Mouse (Mus musculus) liver, embryonic 15.5 days (tissue): ENCODE data around the gene Defb7. TPM values are rescaled to one million over a fixed set of nuclear protein-coding genes. Genes with fewer than 3 reads are reported as not detected.

Source experiments
- ATAC-seq: fragments of 200-750 bp; cut with Nextera tagmentation; 2 replicates; pipeline ENCODE4 v1.8.0; 2017; ENCODE audit warnings: moderate number of reproducible peaks, mild to moderate bottlenecking, moderate library complexity; ENCODE audit not compliant: insufficient read depth
- H3K27ac ChIP-seq: fragments of 300-500 bp; sonication (generic); replicated peaks from 2 replicates; pipeline ENCODE4 v1.5.1; 2015; ENCODE audit warnings: mild to moderate bottlenecking, inconsistent platforms
- H3K27me3 ChIP-seq: fragments of 300-500 bp; sonication (generic); 2 replicates; pipeline ENCODE4 v1.6.1; 2015; ENCODE audit warnings: mild to moderate bottlenecking, inconsistent platforms
- H3K36me3 ChIP-seq: fragments of 300-500 bp; sonication (generic); replicated peaks from 2 replicates; pipeline ENCODE4 v1.6.1; 2015; ENCODE audit warnings: moderate library complexity, mild to moderate bottlenecking, inconsistent platforms
- H3K4me1 ChIP-seq: fragments of 300-500 bp; sonication (generic); replicated peaks from 2 replicates; pipeline ENCODE4 v1.6.1; 2015; ENCODE audit warnings: inconsistent platforms
- H3K4me2 ChIP-seq: fragments of 300-500 bp; sonication (generic); 2 replicates; pipeline ENCODE4 v1.6.1; 2015; ENCODE audit warnings: moderate library complexity, mild to moderate bottlenecking, inconsistent platforms
- H3K4me3 ChIP-seq: fragments of 300-500 bp; sonication (generic); replicated peaks from 2 replicates; pipeline ENCODE4 v1.5.1; 2015; ENCODE audit warnings: mild to moderate bottlenecking, inconsistent platforms
- H3K9ac ChIP-seq: fragments of 300-500 bp; sonication (generic); 2 replicates; pipeline ENCODE4 v1.6.1; 2015; ENCODE audit warnings: moderate library complexity, mild to moderate bottlenecking, inconsistent platforms
- H3K9me3 ChIP-seq: fragments of 300-500 bp; sonication (generic); replicated peaks from 2 replicates; pipeline ENCODE4 v1.6.1; 2016; ENCODE audit warnings: inconsistent platforms
- WGBS: fragments of 180-500 bp; shearing (Covaris S2); methylation state at CpG from one replicate; pipeline ENCODE4 v1.1.7; 2015; ENCODE audit warnings: mixed read lengths; ENCODE audit not compliant: insufficient replicate concordance; 5-methylcytosine and 5-hydroxymethylcytosine counted together
- microRNA-seq: library from miRNA; unstranded; fragments of <30 nt; microRNA quantifications from one replicate; pipeline ENCODE4, GENCODE M21; 2016
- polyA plus RNA-seq: library from polyadenylated mRNA; unstranded; fragments of >200 nt; fragmentation: Nextera tagmentation; extraction: Ambion mirVana; gene quantifications from 2 replicates; pipeline ENCODE4 v1.2.1, GENCODE M21; 2015

The Defb7 gene
- not detected in 2 replicates for polyA plus RNA-seq

DNA sequence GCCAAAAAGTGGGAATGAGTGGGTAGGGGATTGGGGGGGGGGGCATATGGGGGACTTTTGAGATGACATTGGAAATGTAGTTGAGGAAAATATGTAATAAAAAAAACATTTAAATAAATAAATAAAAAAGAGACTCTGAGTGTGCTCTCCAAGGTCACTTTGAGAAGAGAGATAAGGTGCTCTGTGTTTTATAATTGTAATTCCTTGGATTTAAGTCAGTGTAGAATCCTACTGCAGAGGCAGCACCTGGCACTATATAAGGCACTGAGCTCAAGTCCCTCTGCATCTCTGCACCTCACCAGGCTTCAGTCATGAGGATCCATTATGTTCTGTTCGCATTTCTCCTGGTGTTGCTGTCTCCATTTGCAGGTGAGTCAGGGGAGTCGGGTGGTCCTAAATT, at the start of gene Defb7:
Gene Defb7, plus strand, starts transcription at position 301 of the 400 bp plus-strand sequence.
- no peak within 1 kb of the TSS for H3K9ac ChIP-seq
- no peaks in the 10 kb centered on the region for H3K27me3 ChIP-seq
- H3K4me1 ChIP-seq, result no peaks in the 10 kb centered on the region
- no peak within 1 kb of the TSS for H3K4me2 ChIP-seq
- H3K4me3 ChIP-seq, result no peak within 1 kb of the TSS
- no peaks in the 10 kb centered on the region for H3K36me3 ChIP-seq
- no peaks in the 10 kb centered on the region for H3K9me3 ChIP-seq
- ATAC-seq, result no peak
- 70% methylated on average over 2 of the region's 2 CpGs for WGBS
- H3K27ac ChIP-seq, result no peak within 1 kb of the TSS

DNA sequence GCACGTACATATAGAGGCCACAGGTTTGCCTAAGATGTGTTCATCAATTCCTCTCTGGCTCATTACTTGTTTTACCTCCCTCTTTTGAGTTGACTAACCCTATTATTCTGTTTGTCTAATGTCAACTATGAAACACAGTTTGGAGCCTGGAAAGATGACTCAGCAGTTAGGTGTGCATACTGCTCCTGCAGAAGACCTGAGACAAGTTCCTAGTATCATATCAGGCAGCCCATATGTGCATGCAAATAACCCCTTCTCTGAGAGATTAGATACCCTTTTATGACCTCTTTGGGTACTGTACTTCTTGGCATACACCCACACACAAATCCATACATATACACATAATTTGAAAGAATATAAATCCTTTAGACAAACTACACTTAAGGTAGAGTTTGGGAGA, 48.5 kb upstream of the Defb7 start:
- H3K36me3 ChIP-seq, result no peaks in the 10 kb centered on the region
- no peak overlapping the region for H3K9ac ChIP-seq
- ATAC-seq, result no peak
- H3K27me3 ChIP-seq, result no peaks in the 10 kb centered on the region
- WGBS, result 46% methylated on average over 1 of the region's 1 CpGs
- H3K27ac ChIP-seq, result no peak overlapping the region
- no peak overlapping the region for H3K4me2 ChIP-seq
- H3K4me1 ChIP-seq, result no peaks in the 10 kb centered on the region
- no peak overlapping the region for H3K4me3 ChIP-seq
- no peaks in the 10 kb centered on the region for H3K9me3 ChIP-seq

DNA sequence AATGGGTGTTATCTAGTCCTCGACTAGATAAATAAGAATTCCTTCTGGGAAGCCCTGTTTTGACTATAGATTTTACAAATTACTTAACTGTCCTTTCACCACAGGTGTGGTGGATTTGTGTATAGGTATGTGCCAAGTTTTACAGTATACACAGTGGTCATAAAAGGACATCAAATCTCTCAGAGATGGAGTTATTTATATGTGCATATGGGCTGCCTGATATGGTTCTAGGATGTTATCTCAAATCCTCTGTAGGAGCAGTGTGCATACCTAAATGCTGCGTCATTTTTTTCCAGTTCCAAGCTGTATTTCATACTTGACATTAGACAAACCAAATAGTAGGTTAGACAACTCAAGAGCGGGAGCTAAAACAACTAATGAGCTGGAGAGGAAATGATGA, 33.5 kb upstream of the Defb7 start:
- Histone ChIP-seq H3K36me3 (no peaks in the 10 kb centered on the region), H3K9ac (no peak overlapping the region), H3K4me1 (no peaks in the 10 kb centered on the region), H3K27me3 (no peaks in the 10 kb centered on the region), H3K4me3 (no peak overlapping the region), H3K27ac (no peak overlapping the region), H3K4me2 (no peak overlapping the region), H3K9me3 (no peaks in the 10 kb centered on the region)
- ATAC-seq, result no peak
- WGBS, result 56% methylated on average over 3 of the region's 3 CpGs

DNA sequence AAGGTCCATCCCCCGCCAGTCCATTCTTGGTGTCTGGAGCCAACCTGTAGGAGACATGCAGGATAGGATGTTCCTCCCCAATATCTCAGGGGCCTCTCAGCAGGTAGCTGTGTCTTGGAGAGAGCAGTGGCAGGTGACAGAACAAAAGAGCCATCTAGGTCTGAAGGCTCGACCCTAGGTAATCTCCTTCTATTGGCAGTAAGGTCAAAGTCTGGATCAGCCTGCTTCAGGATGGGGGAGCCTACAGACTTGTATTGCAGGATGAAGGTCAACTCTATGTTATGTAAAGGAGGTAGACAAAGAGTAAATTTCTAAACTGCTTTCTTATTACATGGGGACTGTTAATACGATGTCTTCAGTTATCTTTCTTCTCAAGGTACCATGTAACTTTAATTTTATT, 25.9 kb upstream of the Defb7 start:
- Histone ChIP-seq H3K27ac (no peak overlapping the region), H3K9me3 (no peaks in the 10 kb centered on the region), H3K36me3 (no peaks in the 10 kb centered on the region), H3K4me2 (no peak overlapping the region), H3K4me1 (no peaks in the 10 kb centered on the region), H3K9ac (no peak overlapping the region), H3K4me3 (no peak overlapping the region), H3K27me3 (no peaks in the 10 kb centered on the region)
- WGBS, result 53% methylated on average over 3 of the region's 3 CpGs
- ATAC-seq, result no peak

DNA sequence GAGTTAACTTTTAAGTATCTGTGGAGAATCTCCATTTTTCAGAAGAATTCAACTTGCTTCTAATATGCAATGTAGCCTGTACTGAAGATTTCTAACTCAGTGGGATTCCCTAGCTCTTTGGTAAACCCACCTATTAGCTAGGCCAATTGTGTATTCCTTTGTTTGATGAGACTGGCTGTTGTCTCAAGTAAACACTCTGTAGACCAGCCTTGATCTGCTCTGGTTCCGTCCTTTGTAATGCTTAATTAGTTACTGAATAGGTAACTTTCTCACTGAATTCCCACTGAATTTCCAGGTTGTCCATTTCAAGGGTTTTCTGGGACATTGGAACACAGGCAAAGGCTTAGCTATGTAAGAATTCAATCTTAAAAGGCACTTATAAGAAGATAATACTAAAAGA, 5.6 kb downstream of the Defb7 start:
- H3K27me3 ChIP-seq, result no peaks in the 10 kb centered on the region
- no peaks in the 10 kb centered on the region for H3K4me1 ChIP-seq
- H3K27ac ChIP-seq, result no peak overlapping the region
- no peak overlapping the region for H3K4me2 ChIP-seq
- WGBS, result 42% methylated on average over 1 of the region's 1 CpGs
- H3K36me3 ChIP-seq, result no peaks in the 10 kb centered on the region
- H3K9me3 ChIP-seq, result no peaks in the 10 kb centered on the region
- ATAC-seq, result no peak
- no peak overlapping the region for H3K9ac ChIP-seq
- H3K4me3 ChIP-seq, result no peak overlapping the region

DNA sequence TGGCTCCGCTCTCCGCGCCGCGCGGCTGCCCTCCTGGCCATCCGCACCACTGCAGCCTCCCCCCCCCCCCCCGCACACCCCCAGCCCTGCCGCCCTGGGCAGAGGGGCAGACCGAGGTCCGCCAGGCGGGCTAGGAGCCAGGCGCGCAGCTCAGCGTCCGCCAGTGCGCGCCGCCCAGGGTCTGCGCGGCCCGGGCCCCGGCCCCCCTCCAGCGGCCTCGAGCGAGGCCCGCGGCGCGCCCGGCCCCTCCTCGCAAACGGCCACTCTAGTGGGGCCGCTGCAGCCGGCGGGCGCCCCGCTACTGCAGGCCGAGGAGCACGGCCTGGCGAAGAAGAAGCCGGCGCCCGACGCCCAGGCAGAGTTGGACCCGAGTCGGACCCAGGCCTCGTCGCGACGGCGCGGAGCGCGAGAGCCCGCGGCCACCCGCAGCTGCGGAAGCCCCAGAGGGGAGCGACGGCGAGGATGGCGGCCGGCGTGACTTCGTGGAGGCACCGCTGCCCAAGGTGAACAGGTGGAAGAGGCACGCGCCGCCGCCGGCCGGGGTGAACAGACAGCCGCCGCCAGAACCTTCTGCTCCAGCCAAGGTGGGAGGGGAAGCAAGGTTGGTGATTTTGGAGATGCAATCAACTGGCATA, 40.4 kb downstream of the Defb7 start:
- Histone ChIP-seq H3K4me1 (no peaks in the 10 kb centered on the region), H3K9ac (no peak overlapping the region), H3K9me3 (no peaks in the 10 kb centered on the region), H3K36me3 (no peaks in the 10 kb centered on the region), H3K4me3 (no peak overlapping the region), H3K27ac (no peak overlapping the region), H3K27me3 (peaks cover 9% of the 10 kb centered on the region), H3K4me2 (no peak overlapping the region)
- 14% methylated on average over 74 of the region's 75 CpGs for WGBS
- no peak for ATAC-seq

DNA sequence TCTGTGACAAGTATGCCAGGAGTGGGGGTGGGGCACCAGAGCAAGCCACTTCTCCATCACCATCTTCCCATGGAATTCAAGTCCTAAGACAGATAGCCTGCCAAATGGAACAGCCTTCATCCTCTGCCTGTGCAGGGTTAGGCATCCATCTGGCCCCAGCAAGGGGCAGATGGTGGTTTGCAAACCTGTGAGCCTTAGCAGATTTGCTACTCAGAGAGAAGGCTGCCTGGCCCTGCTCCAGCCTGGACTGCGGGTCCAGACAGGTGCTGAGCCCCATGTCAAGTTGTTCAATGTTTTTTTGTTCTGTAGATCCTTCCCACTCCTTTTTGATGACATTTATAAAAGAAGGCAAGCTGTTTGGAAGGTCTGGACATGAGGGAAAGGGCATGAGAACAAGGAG, 45.5 kb downstream of the Defb7 start:
- Histone ChIP-seq H3K4me2 (no peak overlapping the region), H3K4me3 (no peak overlapping the region), H3K27me3 (peaks cover 5% of the 10 kb centered on the region), H3K9me3 (no peaks in the 10 kb centered on the region), H3K9ac (no peak overlapping the region), H3K27ac (no peak overlapping the region), H3K4me1 (no peaks in the 10 kb centered on the region), H3K36me3 (no peaks in the 10 kb centered on the region)
- WGBS, result 28% methylated on average over 1 of the region's 1 CpGs
- ATAC-seq, result no peak

Small RNA genes within 50 kb of the gene (microRNA-seq; reads per million reads assigned to microRNA genes)
- gene Gm27288 (not detected), gene Gm27852 (not detected)

Other genes with a start within 250 kb of the Defb7 start
- gene Defb5, start 247.5 kb upstream of the Defb7 start, polyA plus RNA-seq, result not detected in 2 replicates
- not detected in 2 replicates for gene Defb3, start 201.7 kb upstream of the Defb7 start, polyA plus RNA-seq
- not detected in 2 replicates for gene Defb8, start 47.5 kb upstream of the Defb7 start, polyA plus RNA-seq
- not detected in 2 replicates for gene 4930467E23Rik, start 234.5 kb downstream of the Defb7 start, polyA plus RNA-seq